Mouse (Mus musculus): ENCODE results near the gene Snrnp200. TPM values are rescaled to one million over a fixed set of nuclear protein-coding genes. Genes with fewer than 3 reads are reported as not detected.
A peak's percentile ranks its signal among the peaks of the same experiment; 100 is the strongest.
"Not testable (repeated sequence)": the region's sequence is repeated elsewhere in the genome, so short reads cannot be mapped to it uniquely, and the experiment has no call there.

Gene Snrnp200
- polyA plus RNA-seq, 1 experiment from 2014 or later, result 95.9 TPM

GRCm38 (mm10) chr2:127262480-127262879 is 54.3 kb downstream of the Snrnp200 start:
- Histone ChIP-seq H3K9me3 (no peaks in the 10 kb centered on the region), H3K27me3 (no peaks in the 10 kb centered on the region), H3K36me3 (replicated peaks) (peaks cover 20% of the 10 kb centered on the region), H3K4me1 (no peaks in the 10 kb centered on the region), H3K4me3 (replicated peaks) (no peak overlapping the region), H3K9ac (no peak overlapping the region), H3K27ac (no peak overlapping the region), H3K4me2 (no peak overlapping the region)
- ATAC-seq (ENCODE audit: low FRiP score), result no peak

GRCm38 (mm10) chr2:127267854-127268253 is 59.7 kb downstream of the Snrnp200 start:
- no peak overlapping the region for H3K27ac ChIP-seq
- ATAC-seq (ENCODE audit: low FRiP score), result no peak
- peaks cover 13% of the 10 kb centered on the region for H3K4me1 ChIP-seq
- no peaks in the 10 kb centered on the region for H3K9me3 ChIP-seq
- no peak overlapping the region for H3K9ac ChIP-seq
- 37% methylated on average over 4 of the region's 4 CpGs for WGBS
- H3K27me3 ChIP-seq, result no peaks in the 10 kb centered on the region
- H3K4me2 ChIP-seq, result no peak overlapping the region
- no peaks in the 10 kb centered on the region for H3K36me3 ChIP-seq (replicated peaks)
- H3K4me3 ChIP-seq (replicated peaks), result no peak overlapping the region

GRCm38 (mm10) chr2:127269491-127270299 is 61.5 kb downstream of the Snrnp200 start, which contains the start of gene Stard7:
Stard7 (plus strand) TSS chr2:127270218.
- H3K27me3 ChIP-seq, result no peaks in the 10 kb centered on the region
- ATAC-seq (ENCODE audit: low FRiP score), result peak; percentile 99
- whole genome bisulfite sequencing, result under 1% methylated on average over 48 of the region's 49 CpGs
- no peaks in the 10 kb centered on the region for H3K36me3 ChIP-seq (replicated peaks)
- H3K9ac ChIP-seq, result peak within 1 kb of the TSS; percentile 86
- no peaks in the 10 kb centered on the region for H3K9me3 ChIP-seq
- H3K4me2 ChIP-seq, result peak within 1 kb of the TSS; percentile 69
- peak within 1 kb of the TSS; percentile 79 for H3K4me3 ChIP-seq (replicated peaks)
- H3K27ac ChIP-seq, result peak within 1 kb of the TSS; percentile 95
- peaks cover 17% of the 10 kb centered on the region for H3K4me1 ChIP-seq

- H3K27me3 ChIP-seq, result no peaks in the 10 kb centered on the region
- H3K4me2 ChIP-seq, result peak overlapping the region; percentile 69
- H3K9me3 ChIP-seq, result no peaks in the 10 kb centered on the region
- H3K27ac ChIP-seq, result peak overlapping the region; percentile 95
- ATAC-seq (ENCODE audit: low FRiP score), result peak; percentile 95
- under 1% methylated on average over 75 of the region's 75 CpGs for WGBS
- no peaks in the 10 kb centered on the region for H3K36me3 ChIP-seq (replicated peaks)
- peak overlapping the region; percentile 86 for H3K9ac ChIP-seq
- H3K4me1 ChIP-seq, result peaks cover 25% of the 10 kb centered on the region
- peak overlapping the region; percentile 79 for H3K4me3 ChIP-seq (replicated peaks)
These were observed 62.3 kb downstream of the Snrnp200 start for GRCm38 (mm10) chr2:127270300-127271041.

GRCm38 (mm10) chr2:127271042-127271515 is 62.9 kb downstream of the Snrnp200 start:
- Histone ChIP-seq H3K4me3 (replicated peaks) (peak overlapping the region; percentile 79), H3K36me3 (replicated peaks) (no peaks in the 10 kb centered on the region), H3K9me3 (no peaks in the 10 kb centered on the region), H3K4me2 (peak overlapping the region; percentile 69), H3K27ac (peak overlapping the region; percentile 95), H3K9ac (peak overlapping the region; percentile 86), H3K27me3 (no peaks in the 10 kb centered on the region), H3K4me1 (peaks cover 27% of the 10 kb centered on the region)
- WGBS, result 15% methylated on average over 8 of the region's 8 CpGs
- ATAC-seq (ENCODE audit: low FRiP score), result no peak

GRCm38 (mm10) chr2:127272049-127272448 is 63.9 kb downstream of the Snrnp200 start:
- H3K27ac ChIP-seq; H3K36me3 ChIP-seq (replicated peaks); H3K9me3 ChIP-seq; H3K27me3 ChIP-seq; H3K9ac ChIP-seq; H3K4me3 ChIP-seq (replicated peaks); H3K4me2 ChIP-seq; ATAC-seq (ENCODE audit: low FRiP score): not testable (repeated sequence)
- peaks cover 27% of the 10 kb centered on the region for H3K4me1 ChIP-seq
- 92% methylated on average over 4 of the region's 4 CpGs for WGBS

GRCm38 (mm10) chr2:127272806-127273205 is 64.6 kb downstream of the Snrnp200 start:
- no peaks in the 10 kb centered on the region for H3K9me3 ChIP-seq
- H3K36me3 ChIP-seq (replicated peaks), result no peaks in the 10 kb centered on the region
- H3K4me3 ChIP-seq (replicated peaks), result no peak overlapping the region
- H3K27me3 ChIP-seq, result no peaks in the 10 kb centered on the region
- H3K27ac ChIP-seq, result no peak overlapping the region
- WGBS, result 93% methylated on average over 3 of the region's 3 CpGs
- no peak for ATAC-seq (ENCODE audit: low FRiP score)
- no peak overlapping the region for H3K9ac ChIP-seq
- H3K4me2 ChIP-seq, result no peak overlapping the region
- peaks cover 27% of the 10 kb centered on the region for H3K4me1 ChIP-seq

- whole genome bisulfite sequencing, result 89% methylated on average over 2 of the region's 2 CpGs
- H3K9ac ChIP-seq, result no peak overlapping the region
- H3K27ac ChIP-seq, result no peak overlapping the region
- H3K4me1 ChIP-seq, result peaks cover 27% of the 10 kb centered on the region
- H3K4me2 ChIP-seq, result no peak overlapping the region
- no peaks in the 10 kb centered on the region for H3K27me3 ChIP-seq
- 0 out of 2 replicates have a peak, but pooled peaks cover 3% of the 10 kb centered on the region for H3K36me3 ChIP-seq (replicated peaks)
- H3K9me3 ChIP-seq, result no peaks in the 10 kb centered on the region
- no peak overlapping the region for H3K4me3 ChIP-seq (replicated peaks)
- no peak for ATAC-seq (ENCODE audit: low FRiP score)
These were observed 66.4 kb downstream of the Snrnp200 start for GRCm38 (mm10) chr2:127274590-127274989.

- Histone ChIP-seq H3K36me3 (replicated peaks) (0 out of 2 replicates have a peak, but pooled peaks cover 3% of the 10 kb centered on the region), H3K4me3 (replicated peaks) (no peak overlapping the region), H3K27me3 (no peaks in the 10 kb centered on the region), H3K4me2 (no peak overlapping the region), H3K4me1 (peaks cover 27% of the 10 kb centered on the region), H3K9ac (no peak overlapping the region), H3K27ac (no peak overlapping the region), H3K9me3 (no peaks in the 10 kb centered on the region)
- WGBS, result 79% methylated on average over 5 of the region's 5 CpGs
- no peak for ATAC-seq (ENCODE audit: low FRiP score)
These were observed 67.5 kb downstream of the Snrnp200 start for GRCm38 (mm10) chr2:127275551-127276320.

GRCm38 (mm10) chr2:127278162-127278561 is 70.0 kb downstream of the Snrnp200 start:
- 0 out of 2 replicates have a peak, but pooled peaks cover 3% of the 10 kb centered on the region for H3K36me3 ChIP-seq (replicated peaks)
- no peak overlapping the region for H3K9ac ChIP-seq
- no peak overlapping the region for H3K4me3 ChIP-seq (replicated peaks)
- peaks cover 13% of the 10 kb centered on the region for H3K4me1 ChIP-seq
- H3K9me3 ChIP-seq, result no peaks in the 10 kb centered on the region
- H3K27ac ChIP-seq, result no peak overlapping the region
- no peak overlapping the region for H3K4me2 ChIP-seq
- H3K27me3 ChIP-seq, result no peaks in the 10 kb centered on the region
- ATAC-seq (ENCODE audit: low FRiP score), result no peak

All from forebrain, embryonic 12.5 days (tissue).